Mouse (Mus musculus): ENCODE measurements around the gene Ndufaf2. TPM values are rescaled to one million over a fixed set of nuclear protein-coding genes. Genes with fewer than 3 reads are reported as not detected.

Ndufaf2 gene
- total and polyA plus RNA-seq, 3 experiments, result 37.1 to 117 (median 51.2) TPM

- H3K9ac ChIP-seq (ENCODE audit: insufficient read depth, low read depth), result no peak overlapping the region
- DNase-seq (ENCODE audit: extremely low read depth), result no peak
- H3K27me3 ChIP-seq (replicated peaks), result no peaks in the 10 kb centered on the region
- no peaks in the 10 kb centered on the region for H3K79me2 ChIP-seq (replicated peaks; ENCODE audit: control insufficient read depth, extremely low read depth, insufficient read depth, poor library complexity, severe bottlenecking)
- peaks cover 0 to 7% of the 10 kb centered on the region in 2 experiments; a peak in 2 of 4 replicates for H3K4me1 ChIP-seq (ENCODE audit: control insufficient read depth in 1 of 2, insufficient read depth in 2 of 2)
- H3K27ac ChIP-seq (ENCODE audit: insufficient read depth, low read depth), result no peak overlapping the region
- in situ Hi-C loops (cut with MboI; ENCODE audit: low pct_ligation_motif_present, low pct_unique_long_range_greater_than_20kb, low sequenced_read_pairs) (no loop called here), dilution Hi-C loops (cut with MboI; ENCODE audit: extremely low pct_ligation_motif_present, extremely low pct_unique_long_range_greater_than_20kb, low sequenced_read_pairs) (no loop called here)
- no peak overlapping the region for H3K4me3 ChIP-seq (replicated peaks in 1 of 3; ENCODE audit: low read depth in 2 of 3, low read length in 2 of 3, poor library complexity in 1 of 3)
- TF ChIP-seq TBP (conservative IDR thresholded peaks at IDR 0.05; ENCODE audit: low read depth, low read length) (no peak), HCFC1 (IDR thresholded peaks at IDR 0.05; ENCODE audit: low read depth, low read length) (no peak), POLR2AphosphoS2 (IDR thresholded peaks at IDR 0.05; ENCODE audit: low read depth, low read length) (no peak), RCOR1 (conservative IDR thresholded peaks at IDR 0.05; ENCODE audit: low read depth, low read length) (no peak)
- no peaks in the 10 kb centered on the region for H3K36me3 ChIP-seq (replicated peaks in 1 of 2; ENCODE audit: control insufficient read depth in 1 of 2, insufficient read depth in 1 of 2, low read length in 1 of 2)
- H3K9me3 ChIP-seq (replicated peaks; ENCODE audit: low read length), result no peaks in the 10 kb centered on the region
- H3K4me2 ChIP-seq (ENCODE audit: insufficient read depth, low read depth, poor library complexity, severe bottlenecking), result no peak overlapping the region
Measured at GRCm38 (mm10) chr13:107971868-107972267, 186.6 kb downstream of the Ndufaf2 start.

DNA sequence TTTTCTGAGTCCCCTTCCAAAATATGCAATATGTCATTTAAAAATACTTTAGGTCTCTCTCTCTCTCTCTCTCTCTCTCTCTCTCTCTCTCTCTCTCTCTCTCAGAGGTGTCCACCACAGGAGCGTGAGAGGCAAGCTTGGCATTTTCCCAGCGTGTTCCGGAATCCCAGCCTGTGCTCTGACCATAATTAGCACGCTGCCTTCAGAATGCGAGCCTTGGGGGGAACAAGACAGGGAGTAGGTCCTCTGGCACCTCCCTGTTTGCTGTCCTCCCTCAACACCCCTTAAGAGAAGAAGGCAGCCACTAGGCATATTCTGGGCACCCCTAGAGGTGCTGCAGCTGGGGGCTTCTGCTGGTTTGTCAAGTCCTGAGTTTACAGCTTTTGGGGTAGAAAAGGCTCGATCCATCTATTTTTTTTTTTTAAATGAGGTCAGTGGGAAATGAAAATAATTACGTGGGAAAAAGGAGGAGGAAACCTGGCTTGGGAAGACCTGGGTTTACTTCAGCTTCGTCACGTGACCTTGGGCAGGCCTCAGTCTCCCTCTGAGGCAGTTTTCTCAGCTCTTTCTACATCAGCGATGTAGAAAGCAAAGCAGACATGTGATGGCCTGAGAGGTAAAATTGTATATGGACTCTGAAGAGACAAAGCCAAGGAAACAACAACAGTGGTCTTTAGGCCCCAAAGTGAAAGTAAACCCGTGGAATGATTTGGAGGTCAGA lies 187.8 kb downstream of the Ndufaf2 start:
- dilution Hi-C loops (cut with MboI; ENCODE audit: extremely low pct_ligation_motif_present, extremely low pct_unique_long_range_greater_than_20kb, low sequenced_read_pairs), result no loop called here
- Histone ChIP-seq H3K4me3 (replicated peaks in 1 of 3; ENCODE audit: low read depth in 2 of 3, low read length in 2 of 3, poor library complexity in 1 of 3) (no peak overlapping the region), H3K9ac (ENCODE audit: insufficient read depth, low read depth) (peak overlapping the region; percentile 47), H3K27ac (ENCODE audit: insufficient read depth, low read depth) (no peak overlapping the region), H3K79me2 (replicated peaks; ENCODE audit: control insufficient read depth, extremely low read depth, insufficient read depth, poor library complexity, severe bottlenecking) (no peaks in the 10 kb centered on the region), H3K9me3 (replicated peaks; ENCODE audit: low read length) (no peaks in the 10 kb centered on the region), H3K27me3 (replicated peaks) (no peaks in the 10 kb centered on the region), H3K36me3 (replicated peaks in 1 of 2; ENCODE audit: control insufficient read depth in 1 of 2, insufficient read depth in 1 of 2, low read length in 1 of 2) (no peaks in the 10 kb centered on the region), H3K4me1 (ENCODE audit: control insufficient read depth in 1 of 2, insufficient read depth in 2 of 2) (peaks cover 0 to 7% of the 10 kb centered on the region in 2 experiments; a peak in 2 of 4 replicates), H3K4me2 (ENCODE audit: insufficient read depth, low read depth, poor library complexity, severe bottlenecking) (peak overlapping the region; percentile 71)
- DNase-seq (ENCODE audit: extremely low read depth), result no peak
- in situ Hi-C loops (cut with MboI; ENCODE audit: low pct_ligation_motif_present, low pct_unique_long_range_greater_than_20kb, low sequenced_read_pairs), result no loop called here
- TF ChIP-seq POLR2AphosphoS2 (IDR thresholded peaks at IDR 0.05; ENCODE audit: low read depth, low read length) (no peak), E2F4 (IDR thresholded peaks at IDR 0.05; ENCODE audit: insufficient replicate concordance, low read depth, low read length) (no peak), PAX5 (IDR thresholded peaks at IDR 0.05; ENCODE audit: low read length) (no peak), BHLHE40 (IDR thresholded peaks at IDR 0.05; ENCODE audit: low read depth, low read length) (0 out of 2 replicates have a peak, but pooled peaks have one; percentile 38), GABPA (IDR thresholded peaks at IDR 0.05; ENCODE audit: insufficient replicate concordance, low read depth, low read length) (no peak), JUND (conservative IDR thresholded peaks at IDR 0.05; ENCODE audit: low read depth, low read length) (no peak), RAD21 (IDR thresholded peaks at IDR 0.05; ENCODE audit: low read depth, low read length) (no peak), USF2 (conservative IDR thresholded peaks at IDR 0.05; ENCODE audit: low read depth, low read length) (peak; percentile 48; the same call in 1 of the 2 replicates), CHD2 (IDR thresholded peaks at IDR 0.05; ENCODE audit: low read length) (no peak), USF1 (IDR thresholded peaks at IDR 0.05; ENCODE audit: low read depth, low read length) (peak; percentile 68), MYC (IDR thresholded peaks at IDR 0.05; ENCODE audit: low read depth, low read length) (no peak), TBP (conservative IDR thresholded peaks at IDR 0.05; ENCODE audit: low read depth, low read length) (no peak)

Measured in CH12.LX (cell line).